Mouse (Mus musculus): ENCODE results near the gene Zic4. TPM values are rescaled to one million over a fixed set of nuclear protein-coding genes. Genes with fewer than 3 reads are reported as not detected.

Zic4 gene
- total and polyA plus RNA-seq, 2 experiments from 2014 or later: 48.1 to 99.2 TPM

DNA sequence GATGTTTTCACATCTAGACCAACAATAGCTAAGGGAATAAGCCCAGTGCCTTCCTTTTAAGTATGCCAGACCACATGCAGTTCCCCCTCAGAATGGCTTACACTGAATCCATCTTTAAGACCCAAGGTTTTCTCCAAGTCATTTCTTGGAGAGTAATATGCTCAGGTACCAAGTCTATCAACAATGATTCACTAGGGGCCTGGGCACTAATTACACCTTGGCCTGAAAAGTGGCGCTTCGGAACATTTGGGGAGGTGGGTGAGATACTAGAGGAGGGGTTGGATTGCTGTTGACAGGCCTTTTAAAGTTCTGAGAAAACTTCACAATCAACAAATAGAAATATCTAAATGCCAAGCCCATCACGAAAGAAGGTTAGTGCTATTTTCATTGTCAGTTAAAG is 4.9 kb upstream of the Zic4 start:
- H3K4me1 ChIP-seq (ENCODE audit: insufficient read depth): no peaks in the 10 kb centered on the region
- H3K9me3 ChIP-seq (ENCODE audit: low read length): no peaks in the 10 kb centered on the region
- H3K4me2 ChIP-seq (ENCODE audit: low read depth): 0 out of 2 replicates have a peak overlapping the region, but pooled peaks have one; percentile 13
- no peak overlapping the region for H3K9ac ChIP-seq
- H3K27ac ChIP-seq (ENCODE audit: low read depth, low read length): no peak overlapping the region
- H3K36me3 ChIP-seq (ENCODE audit: insufficient read depth): no peaks in the 10 kb centered on the region
- no peak for TF ChIP-seq CTCF (IDR thresholded peaks at IDR 0.05; ENCODE audit: low read depth)
- H3K27me3 ChIP-seq (ENCODE audit: insufficient read depth, low read length): peaks cover 50% of the 10 kb centered on the region
- WGBS: 47% methylated on average over 3 of the region's 3 CpGs
- H3K4me3 ChIP-seq (ENCODE audit: low read depth, low read length): no peak overlapping the region
- ATAC-seq (no peak), DNase-seq (no peak)

DNA sequence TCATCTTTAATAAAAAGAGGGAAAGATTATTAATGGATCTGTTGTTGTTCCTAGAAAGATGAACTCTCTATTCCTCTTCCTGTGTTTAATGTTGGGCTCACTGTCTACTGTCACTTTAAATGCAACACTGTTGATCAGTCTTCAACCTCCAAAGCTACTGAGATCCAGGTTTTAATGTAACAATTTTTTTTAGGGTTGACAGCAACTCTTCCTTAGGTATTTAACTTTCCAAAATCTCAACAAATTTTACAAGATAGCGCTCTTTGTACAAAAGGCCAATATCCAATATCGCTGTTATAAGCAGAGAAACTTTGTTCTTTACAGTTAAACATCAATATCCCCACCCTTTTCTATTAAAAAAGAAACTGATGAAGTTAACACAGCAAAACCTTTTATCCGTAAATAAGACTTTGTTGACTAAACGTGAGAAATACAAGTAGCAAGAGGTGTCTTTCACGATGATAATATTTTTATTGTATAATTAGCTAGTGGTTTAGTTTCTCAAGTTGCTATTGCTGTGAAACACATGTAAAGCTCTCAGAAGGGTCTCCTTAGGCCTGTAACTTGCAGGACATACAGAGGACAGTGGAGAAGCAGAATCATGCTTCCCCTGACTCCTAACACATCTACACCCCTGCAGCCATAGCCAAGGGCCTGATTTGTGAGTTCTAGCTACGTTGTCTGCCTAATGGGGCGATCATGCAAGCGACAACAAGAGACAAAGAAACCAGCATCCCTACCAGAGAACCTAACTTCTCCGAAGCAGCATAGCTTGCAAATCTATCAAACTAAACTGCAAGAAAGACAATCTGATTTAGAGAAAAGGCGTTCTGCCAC is 3.1 kb upstream of the Zic4 start:
- Histone ChIP-seq H3K4me2 (ENCODE audit: low read depth) (peak overlapping the region; percentile 18), H3K36me3 (ENCODE audit: insufficient read depth) (no peaks in the 10 kb centered on the region), H3K27me3 (ENCODE audit: insufficient read depth, low read length) (peaks cover 49% of the 10 kb centered on the region), H3K9ac (peak overlapping the region; percentile 32), H3K4me1 (ENCODE audit: insufficient read depth) (no peaks in the 10 kb centered on the region), H3K27ac (ENCODE audit: low read depth, low read length) (0 out of 2 replicates have a peak overlapping the region, but pooled peaks have one; percentile 52), H3K9me3 (ENCODE audit: low read length) (no peaks in the 10 kb centered on the region), H3K4me3 (ENCODE audit: low read depth, low read length) (peak overlapping the region; percentile 21; the same call in 1 of the 2 replicates)
- ATAC-seq: no peak
- 38% methylated on average over 10 of the region's 10 CpGs for WGBS
- DNase-seq: peak; percentile 49
- TF ChIP-seq CTCF (IDR thresholded peaks at IDR 0.05; ENCODE audit: low read depth): no peak

DNA sequence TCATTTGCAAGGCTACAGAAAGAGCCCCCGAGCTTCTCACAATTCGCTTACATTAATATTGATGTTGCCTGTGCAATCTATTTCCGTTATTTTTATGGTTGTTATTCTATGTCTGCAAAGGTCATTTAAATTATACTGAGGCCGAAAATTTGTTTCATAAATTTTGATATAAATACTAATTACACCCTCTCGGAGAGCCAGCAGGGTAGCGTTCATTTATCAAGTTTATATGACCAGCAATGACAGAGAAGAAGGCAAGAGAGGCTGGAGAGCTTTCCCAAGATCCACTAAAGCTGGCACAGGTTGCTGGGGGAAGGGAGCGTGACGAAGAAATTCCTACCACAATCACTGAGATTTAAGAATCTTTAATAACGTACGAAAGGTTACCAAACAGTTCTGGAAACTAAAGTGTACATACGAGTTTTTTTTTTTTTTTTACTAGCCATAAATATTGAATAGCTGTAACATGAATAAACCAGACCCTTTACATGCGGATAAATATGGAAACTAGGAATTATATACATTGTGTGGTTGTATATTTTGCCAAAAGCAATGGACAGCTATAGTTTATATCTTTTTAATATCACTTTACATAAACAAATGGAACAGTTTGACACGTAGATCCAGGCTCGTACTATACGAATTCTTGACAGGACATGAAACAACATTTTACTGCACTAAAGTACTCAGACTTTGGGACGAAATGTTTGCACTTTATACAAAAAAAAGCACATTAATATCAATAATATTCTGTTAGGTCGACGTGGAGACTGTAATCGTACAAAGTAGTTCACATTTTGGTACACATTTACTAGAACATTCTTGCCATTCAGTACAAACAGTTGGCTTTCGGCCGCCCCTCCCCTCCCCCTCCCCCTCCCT is 1.8 kb upstream of the Zic4 start:
- peak overlapping the region; percentile 37 for H3K4me3 ChIP-seq (ENCODE audit: low read depth, low read length)
- TF ChIP-seq CTCF (IDR thresholded peaks at IDR 0.05; ENCODE audit: low read depth): no peak
- H3K4me1 ChIP-seq (ENCODE audit: insufficient read depth): no peaks in the 10 kb centered on the region
- peaks cover 36% of the 10 kb centered on the region for H3K27me3 ChIP-seq (ENCODE audit: insufficient read depth, low read length)
- H3K36me3 ChIP-seq (ENCODE audit: insufficient read depth): no peaks in the 10 kb centered on the region
- 0 out of 2 replicates have a peak overlapping the region, but pooled peaks have one; percentile 46 for H3K27ac ChIP-seq (ENCODE audit: low read depth, low read length)
- H3K9ac ChIP-seq: no peak overlapping the region; the same call in 1 of the 2 replicates
- peak overlapping the region; percentile 27 for H3K4me2 ChIP-seq (ENCODE audit: low read depth)
- H3K9me3 ChIP-seq (ENCODE audit: low read length): no peaks in the 10 kb centered on the region
- no peak for ATAC-seq
- peak; percentile 52 for DNase-seq
- WGBS: 33% methylated on average over 21 of the region's 21 CpGs

DNA sequence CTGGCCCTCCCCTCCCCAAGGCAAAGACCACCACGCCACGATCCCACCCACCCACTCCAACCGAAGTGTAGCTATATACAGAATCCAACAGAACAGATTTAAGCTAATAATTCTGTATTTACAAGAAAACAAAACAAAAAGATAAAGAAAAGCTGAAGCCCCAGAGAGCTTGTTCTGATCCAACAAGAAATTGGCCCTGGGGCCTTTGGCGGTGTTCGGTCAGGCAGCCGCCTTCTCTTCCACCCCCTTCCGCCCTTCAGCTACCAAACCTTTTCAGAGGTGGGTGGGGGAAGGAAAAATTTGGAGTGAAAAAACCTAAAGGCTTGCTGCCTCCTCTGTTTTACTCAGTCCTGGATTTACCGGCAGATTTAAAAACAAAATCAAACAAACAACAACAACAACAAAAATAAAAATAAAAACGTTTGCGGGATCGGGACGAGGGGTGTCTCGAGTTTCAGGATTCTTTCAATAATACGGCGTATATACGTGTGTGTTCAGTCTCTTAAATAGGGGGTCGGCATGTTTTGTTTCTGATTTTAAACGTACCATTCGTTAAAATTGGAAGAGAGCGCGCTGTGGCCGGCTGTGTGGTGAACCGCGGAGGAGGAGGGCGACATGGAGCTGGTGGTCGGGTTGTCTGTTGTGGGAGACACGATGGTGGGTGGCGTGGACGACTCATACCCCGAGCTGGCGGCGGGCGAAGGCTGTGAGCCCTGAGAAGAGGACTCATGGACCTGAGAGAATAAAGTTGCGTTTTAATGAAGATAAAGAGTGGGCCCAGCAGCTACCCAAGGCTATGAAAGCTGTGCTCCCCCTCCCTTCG is 969 bp upstream of the Zic4 start:
- Histone ChIP-seq H3K27me3 (ENCODE audit: insufficient read depth, low read length) (peaks cover 28% of the 10 kb centered on the region), H3K4me2 (ENCODE audit: low read depth) (peak overlapping the region; percentile 27), H3K9me3 (ENCODE audit: low read length) (no peaks in the 10 kb centered on the region), H3K27ac (ENCODE audit: low read depth, low read length) (peak overlapping the region; percentile 46; the same call in 1 of the 2 replicates), H3K4me3 (ENCODE audit: low read depth, low read length) (peak overlapping the region; percentile 37), H3K9ac (peak overlapping the region; percentile 51), H3K4me1 (ENCODE audit: insufficient read depth) (no peaks in the 10 kb centered on the region), H3K36me3 (ENCODE audit: insufficient read depth) (no peaks in the 10 kb centered on the region)
- ATAC-seq: peak; percentile 6; the same call in 1 of the 2 replicates
- TF ChIP-seq CTCF (IDR thresholded peaks at IDR 0.05; ENCODE audit: low read depth): no peak
- peak; percentile 48 for DNase-seq
- WGBS: 3% methylated on average over 35 of the region's 35 CpGs

DNA sequence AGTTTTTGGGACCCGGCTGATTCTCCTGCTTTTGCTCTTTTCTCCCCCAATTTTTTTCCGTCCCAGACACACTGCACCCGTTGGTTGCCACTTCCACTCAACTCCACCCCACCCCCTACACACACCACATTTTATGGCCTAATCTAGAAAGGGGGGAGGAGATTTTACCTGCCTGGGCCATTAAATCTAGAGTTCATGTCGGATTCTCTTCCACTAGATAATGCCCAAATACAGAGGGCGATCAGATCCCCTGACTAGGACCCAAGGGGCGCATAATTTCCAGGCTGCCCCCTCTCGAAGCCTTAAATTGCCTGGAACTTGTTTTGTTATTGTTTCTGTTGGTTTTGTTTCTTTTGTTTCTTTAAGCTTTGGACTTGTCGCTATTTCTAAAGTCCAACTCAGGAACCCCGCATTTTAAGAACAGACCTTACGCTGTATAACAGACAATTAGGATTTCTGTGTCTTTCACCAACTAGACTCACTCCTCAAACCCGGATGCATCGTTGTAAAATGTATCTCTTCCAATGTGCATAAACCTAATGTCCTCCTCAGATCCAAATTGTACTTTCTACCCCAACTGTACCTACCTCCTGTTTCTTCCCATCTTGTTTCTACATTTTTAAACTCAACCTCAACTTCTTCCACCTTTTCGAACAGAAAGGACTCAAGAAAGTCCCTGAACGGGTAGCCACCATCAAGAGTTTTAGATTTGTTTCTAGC is 958 bp downstream of the Zic4 start:
- Histone ChIP-seq H3K9ac (peak overlapping the region; percentile 51), H3K4me2 (ENCODE audit: low read depth) (peak overlapping the region; percentile 47), H3K36me3 (ENCODE audit: insufficient read depth) (no peaks in the 10 kb centered on the region), H3K27ac (ENCODE audit: low read depth, low read length) (peak overlapping the region; percentile 77; the same call in 1 of the 2 replicates), H3K4me3 (ENCODE audit: low read depth, low read length) (peak overlapping the region; percentile 37), H3K9me3 (ENCODE audit: low read length) (no peaks in the 10 kb centered on the region), H3K4me1 (ENCODE audit: insufficient read depth) (no peaks in the 10 kb centered on the region), H3K27me3 (ENCODE audit: insufficient read depth, low read length) (peaks cover 22% of the 10 kb centered on the region)
- ATAC-seq (no peak), DNase-seq (peak; percentile 59)
- no peak for TF ChIP-seq CTCF (IDR thresholded peaks at IDR 0.05; ENCODE audit: low read depth)
- WGBS: 11% methylated on average over 14 of the region's 14 CpGs

DNA sequence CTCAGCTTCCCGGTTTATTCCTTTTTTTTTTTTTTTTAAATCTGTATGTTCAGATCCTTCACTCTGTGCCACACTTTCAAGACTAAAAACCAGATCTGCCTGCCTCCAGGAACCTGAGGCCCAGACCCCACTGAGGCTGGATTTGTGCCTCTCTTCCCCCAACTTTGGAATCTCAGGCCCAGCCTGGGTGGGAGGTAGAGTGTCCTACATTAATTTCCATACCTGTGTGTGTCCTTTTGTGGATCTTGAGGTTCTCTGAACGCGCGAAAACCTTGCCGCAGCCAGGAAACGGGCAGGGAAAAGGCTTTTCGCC is 1.6 kb downstream of the Zic4 start:
- ATAC-seq: no peak
- Histone ChIP-seq H3K4me3 (ENCODE audit: low read depth, low read length) (peak overlapping the region; percentile 37), H3K9me3 (ENCODE audit: low read length) (no peaks in the 10 kb centered on the region), H3K36me3 (ENCODE audit: insufficient read depth) (no peaks in the 10 kb centered on the region), H3K27me3 (ENCODE audit: insufficient read depth, low read length) (peaks cover 26% of the 10 kb centered on the region), H3K9ac (peak overlapping the region; percentile 51), H3K4me1 (ENCODE audit: insufficient read depth) (no peaks in the 10 kb centered on the region), H3K27ac (ENCODE audit: low read depth, low read length) (peak overlapping the region; percentile 77; the same call in 1 of the 2 replicates), H3K4me2 (ENCODE audit: low read depth) (peak overlapping the region; percentile 47)
- no peak for DNase-seq
- WGBS: 6% methylated on average over 7 of the region's 7 CpGs
- TF ChIP-seq CTCF (IDR thresholded peaks at IDR 0.05; ENCODE audit: low read depth): no peak

Measured in forebrain, postnatal 0 days (tissue).